Mouse (Mus musculus) limb, embryonic 13.5 days (tissue): ENCODE results near the gene Prss50. TPM values are rescaled to one million over a fixed set of nuclear protein-coding genes. Genes with fewer than 3 reads are reported as not detected.

Source experiments
- ATAC-seq: fragments of 200-750 bp; cut with Nextera tagmentation; 2 replicates; pipeline ENCODE4 v1.8.0; 2017; ENCODE audit warnings: low read depth, moderate number of reproducible peaks, moderate TSS enrichment; ENCODE audit not compliant: low FRiP score
- H3K27ac ChIP-seq: fragments of 300-500 bp; sonication (generic); 2 replicates; pipeline ENCODE4 v1.5.1; 2015; ENCODE audit warnings: inconsistent platforms, mild to moderate bottlenecking, moderate library complexity
- H3K27me3 ChIP-seq: fragments of 300-500 bp; sonication (generic); 2 replicates; pipeline ENCODE4 v1.6.1; 2015; ENCODE audit warnings: mild to moderate bottlenecking, inconsistent platforms
- H3K36me3 ChIP-seq: fragments of 300-500 bp; sonication (generic); 2 replicates; pipeline ENCODE4 v1.6.1; 2015; ENCODE audit warnings: inconsistent platforms, mild to moderate bottlenecking, moderate library complexity
- H3K4me1 ChIP-seq: fragments of 300-500 bp; sonication (generic); 2 replicates; pipeline ENCODE4 v1.6.1; 2015; ENCODE audit warnings: inconsistent platforms
- H3K4me2 ChIP-seq: fragments of 300-500 bp; sonication (generic); replicated peaks from 2 replicates; pipeline ENCODE4 v1.6.1; 2015; ENCODE audit warnings: inconsistent platforms, mild to moderate bottlenecking, moderate library complexity
- H3K4me3 ChIP-seq: fragments of 300-500 bp; sonication (generic); 2 replicates; pipeline ENCODE4 v1.5.1; 2015; ENCODE audit warnings: moderate library complexity, mild to moderate bottlenecking, inconsistent platforms
- H3K9ac ChIP-seq: fragments of 300-500 bp; sonication (generic); 2 replicates; pipeline ENCODE4 v1.6.1; 2015; ENCODE audit warnings: mild to moderate bottlenecking, inconsistent platforms
- H3K9me3 ChIP-seq: fragments of 300-500 bp; sonication (generic); 2 replicates; pipeline ENCODE4 v1.6.1; 2016; ENCODE audit warnings: inconsistent platforms
- WGBS: fragments of 180-500 bp; shearing (Covaris S2); methylation state at CpG from one replicate; pipeline ENCODE4 v1.1.7; 2015; 5-methylcytosine and 5-hydroxymethylcytosine counted together
- polyA plus RNA-seq: library from polyadenylated mRNA; unstranded; fragments of >200 nt; fragmentation: Nextera tagmentation; extraction: Ambion mirVana; gene quantifications from 2 replicates; pipeline ENCODE4 v1.2.1, GENCODE M21; 2015

Gene Prss50
- polyA plus RNA-seq, 1 experiment from 2014 or later: 0.31 TPM

GRCm38 (mm10) chr9:110840905-110841304, 16.9 kb upstream of the Prss50 start:
- no peak for ATAC-seq
- no peak overlapping the region for H3K9ac ChIP-seq
- no peaks in the 10 kb centered on the region for H3K27me3 ChIP-seq
- H3K27ac ChIP-seq: no peak overlapping the region
- H3K36me3 ChIP-seq: no peaks in the 10 kb centered on the region
- H3K9me3 ChIP-seq: no peaks in the 10 kb centered on the region
- 83% methylated on average over 6 of the region's 6 CpGs for WGBS
- no peaks in the 10 kb centered on the region for H3K4me1 ChIP-seq
- no peak overlapping the region for H3K4me2 ChIP-seq
- no peak overlapping the region for H3K4me3 ChIP-seq

GRCm38 (mm10) chr9:110841438-110841837, 16.3 kb upstream of the Prss50 start:
- WGBS: 75% methylated on average over 2 of the region's 2 CpGs

GRCm38 (mm10) chr9:110844206-110844605, 13.6 kb upstream of the Prss50 start, which contains the start of gene Prss46:
Gene Prss46, plus strand, starts transcription at chr9:110844506.
- Histone ChIP-seq H3K9me3 (no peaks in the 10 kb centered on the region), H3K4me1 (no peaks in the 10 kb centered on the region), H3K27ac (no peak within 1 kb of the TSS), H3K4me3 (no peak within 1 kb of the TSS), H3K27me3 (no peaks in the 10 kb centered on the region), H3K4me2 (no peak within 1 kb of the TSS), H3K36me3 (no peaks in the 10 kb centered on the region), H3K9ac (no peak within 1 kb of the TSS; the same call in 1 of the 2 replicates)
- WGBS: 78% methylated on average over 10 of the region's 10 CpGs
- no peak for ATAC-seq

More at GRCm38 (mm10) chr9:110841438-110841837, 16.3 kb upstream of the Prss50 start:
- Histone ChIP-seq H3K4me3 (no peak overlapping the region), H3K27ac (no peak overlapping the region), H3K4me2 (no peak overlapping the region), H3K27me3 (no peaks in the 10 kb centered on the region), H3K9me3 (no peaks in the 10 kb centered on the region), H3K4me1 (no peaks in the 10 kb centered on the region), H3K36me3 (no peaks in the 10 kb centered on the region), H3K9ac (no peak overlapping the region)
- no peak for ATAC-seq

- Histone ChIP-seq H3K4me1 (no peaks in the 10 kb centered on the region), H3K9me3 (no peaks in the 10 kb centered on the region), H3K27me3 (no peaks in the 10 kb centered on the region), H3K4me2 (no peak overlapping the region), H3K36me3 (no peaks in the 10 kb centered on the region), H3K4me3 (no peak overlapping the region), H3K9ac (no peak overlapping the region), H3K27ac (no peak overlapping the region)
- no peak for ATAC-seq
- WGBS: 81% methylated on average over 7 of the region's 7 CpGs
These were observed 8.6 kb upstream of the Prss50 start for GRCm38 (mm10) chr9:110849162-110849561.

- Histone ChIP-seq H3K4me1 (peaks cover 12% of the 10 kb centered on the region), H3K4me2 (no peak overlapping the region), H3K9me3 (no peaks in the 10 kb centered on the region), H3K9ac (no peak overlapping the region), H3K27me3 (peaks cover 26% of the 10 kb centered on the region), H3K4me3 (no peak overlapping the region), H3K36me3 (no peaks in the 10 kb centered on the region), H3K27ac (no peak overlapping the region)
- no peak for ATAC-seq
- 69% methylated on average over 7 of the region's 7 CpGs for WGBS
These were observed 1.9 kb upstream of the Prss50 start for GRCm38 (mm10) chr9:110855903-110856302.

- Histone ChIP-seq H3K36me3 (no peaks in the 10 kb centered on the region), H3K27ac (no peak overlapping the region), H3K9ac (no peak overlapping the region), H3K4me1 (peaks cover 12% of the 10 kb centered on the region), H3K4me3 (no peak overlapping the region), H3K27me3 (peaks cover 26% of the 10 kb centered on the region), H3K4me2 (no peak overlapping the region), H3K9me3 (no peaks in the 10 kb centered on the region)
- WGBS: 62% methylated on average over 4 of the region's 4 CpGs
- no peak for ATAC-seq
These were observed 847 bp upstream of the Prss50 start for GRCm38 (mm10) chr9:110856920-110857319.

- Histone ChIP-seq H3K9ac (no peak overlapping the region), H3K27me3 (peaks cover 26% of the 10 kb centered on the region), H3K9me3 (no peaks in the 10 kb centered on the region), H3K27ac (no peak overlapping the region), H3K4me1 (peaks cover 12% of the 10 kb centered on the region), H3K4me2 (no peak overlapping the region), H3K36me3 (no peaks in the 10 kb centered on the region), H3K4me3 (no peak overlapping the region)
- no peak for ATAC-seq
- 20% methylated on average over 5 of the region's 5 CpGs for WGBS
These were observed 756 bp downstream of the Prss50 start for GRCm38 (mm10) chr9:110858523-110858922.

- ATAC-seq: no peak
- H3K27ac ChIP-seq: no peak overlapping the region
- H3K4me2 ChIP-seq: no peak overlapping the region
- peaks cover 12% of the 10 kb centered on the region for H3K4me1 ChIP-seq
- WGBS: 74% methylated on average over 5 of the region's 5 CpGs
- no peak overlapping the region for H3K4me3 ChIP-seq
- peaks cover 26% of the 10 kb centered on the region for H3K27me3 ChIP-seq
- H3K36me3 ChIP-seq: no peaks in the 10 kb centered on the region
- H3K9ac ChIP-seq: no peak overlapping the region
- no peaks in the 10 kb centered on the region for H3K9me3 ChIP-seq
These were observed 1.3 kb downstream of the Prss50 start for GRCm38 (mm10) chr9:110858967-110859596.

GRCm38 (mm10) chr9:110871030-110871429, 13.3 kb downstream of the Prss50 start:
- ATAC-seq: no peak
- H3K9me3 ChIP-seq: no peaks in the 10 kb centered on the region
- no peak overlapping the region for H3K9ac ChIP-seq
- no peak overlapping the region for H3K4me2 ChIP-seq
- H3K36me3 ChIP-seq: no peaks in the 10 kb centered on the region
- H3K27me3 ChIP-seq: peaks cover 32% of the 10 kb centered on the region
- H3K27ac ChIP-seq: no peak overlapping the region
- whole genome bisulfite sequencing: 18% methylated on average over 7 of the region's 7 CpGs
- peaks cover 30% of the 10 kb centered on the region for H3K4me1 ChIP-seq
- H3K4me3 ChIP-seq: no peak overlapping the region

GRCm38 (mm10) chr9:110873681-110874659, 16.2 kb downstream of the Prss50 start:
- peak; percentile 57 for ATAC-seq
- 7% methylated on average over 40 of the region's 40 CpGs for WGBS
- peaks cover 54% of the 10 kb centered on the region for H3K27me3 ChIP-seq
- peak overlapping the region; percentile 32 for H3K4me3 ChIP-seq
- H3K36me3 ChIP-seq: no peaks in the 10 kb centered on the region
- no peaks in the 10 kb centered on the region for H3K9me3 ChIP-seq
- H3K9ac ChIP-seq: peak overlapping the region; percentile 45; the same call in 1 of the 2 replicates
- H3K27ac ChIP-seq: no peak overlapping the region
- peak overlapping the region; percentile 63 for H3K4me2 ChIP-seq
- peaks cover 23% of the 10 kb centered on the region for H3K4me1 ChIP-seq

GRCm38 (mm10) chr9:110874660-110875191, 17.0 kb downstream of the Prss50 start:
- peak; percentile 37; the same call in 1 of the 2 replicates for ATAC-seq
- Histone ChIP-seq H3K27me3 (peaks cover 61% of the 10 kb centered on the region), H3K9me3 (no peaks in the 10 kb centered on the region), H3K9ac (no peak overlapping the region), H3K27ac (no peak overlapping the region), H3K4me2 (peak overlapping the region; percentile 63; the same call in 1 of the 2 replicates), H3K36me3 (no peaks in the 10 kb centered on the region), H3K4me1 (peaks cover 29% of the 10 kb centered on the region), H3K4me3 (no peak overlapping the region)
- WGBS: 6% methylated on average over 3 of the region's 3 CpGs

GRCm38 (mm10) chr9:110875288-110875695, 17.5 kb downstream of the Prss50 start:
- Histone ChIP-seq H3K9me3 (no peaks in the 10 kb centered on the region), H3K4me3 (no peak overlapping the region), H3K9ac (no peak overlapping the region), H3K4me2 (no peak overlapping the region), H3K27ac (no peak overlapping the region), H3K27me3 (peaks cover 65% of the 10 kb centered on the region), H3K4me1 (peaks cover 29% of the 10 kb centered on the region), H3K36me3 (no peaks in the 10 kb centered on the region)
- ATAC-seq: no peak
- WGBS: 26% methylated on average over 4 of the region's 6 CpGs
